Mouse (Mus musculus) lung, adult 18-20 months (tissue): ENCODE measurements around the gene Cracr2a.

Experiments
- DNase-seq, 2 experiments: peaks; one replicate each; pipeline ENCODE4 v3.0.0; 2022; ENCODE audit warnings: mixed read lengths in 2 of 2

Cracr2a gene

GRCm38 (mm10) chr6:127565951-127566732, 5.0 kb downstream of the Cracr2a start:
- peak; percentile 50 to 70 for DNase-seq

- no peak for DNase-seq
Observed at GRCm38 (mm10) chr6:127571849-127572550, 10.9 kb downstream of the Cracr2a start.

GRCm38 (mm10) chr6:127573779-127574463, 12.8 kb downstream of the Cracr2a start:
- DNase-seq: peak; percentile 22 to 55

GRCm38 (mm10) chr6:127575194-127575593, 14.1 kb downstream of the Cracr2a start:
- no peak for DNase-seq

- no peak for DNase-seq
Observed at GRCm38 (mm10) chr6:127577688-127578087, 16.6 kb downstream of the Cracr2a start.

GRCm38 (mm10) chr6:127578316-127578715, 17.2 kb downstream of the Cracr2a start:
- DNase-seq: no peak

- DNase-seq: no peak
Observed at GRCm38 (mm10) chr6:127578810-127579209, 17.7 kb downstream of the Cracr2a start.

GRCm38 (mm10) chr6:127581915-127582314, 20.8 kb downstream of the Cracr2a start:
- no peak for DNase-seq

- peak; percentile 68 to 80 for DNase-seq
Observed at GRCm38 (mm10) chr6:127582391-127583176, 21.4 kb downstream of the Cracr2a start.

GRCm38 (mm10) chr6:127591467-127591866, 30.3 kb downstream of the Cracr2a start:
- DNase-seq: no peak

GRCm38 (mm10) chr6:127593487-127593886, 32.3 kb downstream of the Cracr2a start:
- DNase-seq: no peak

GRCm38 (mm10) chr6:127599280-127599679, 38.1 kb downstream of the Cracr2a start:
- DNase-seq: no peak

- DNase-seq: no peak
Observed at GRCm38 (mm10) chr6:127605067-127606025, 44.2 kb downstream of the Cracr2a start.

- DNase-seq: no peak
Observed at GRCm38 (mm10) chr6:127609673-127610072, 48.5 kb downstream of the Cracr2a start.

GRCm38 (mm10) chr6:127611216-127611615, 50.1 kb downstream of the Cracr2a start:
- DNase-seq: no peak

GRCm38 (mm10) chr6:127614083-127614984, 53.2 kb downstream of the Cracr2a start:
- peak; percentile 41 to 54 for DNase-seq

- DNase-seq: no peak
Observed at GRCm38 (mm10) chr6:127616623-127617022, 55.5 kb downstream of the Cracr2a start.

GRCm38 (mm10) chr6:127617258-127618025, 56.3 kb downstream of the Cracr2a start:
- peak; percentile 26 to 38 for DNase-seq

GRCm38 (mm10) chr6:127618686-127619085, 57.5 kb downstream of the Cracr2a start:
- DNase-seq: no peak
